Mouse (Mus musculus): ENCODE measurements around the gene Tmem210.

Tmem210 gene

DNA sequence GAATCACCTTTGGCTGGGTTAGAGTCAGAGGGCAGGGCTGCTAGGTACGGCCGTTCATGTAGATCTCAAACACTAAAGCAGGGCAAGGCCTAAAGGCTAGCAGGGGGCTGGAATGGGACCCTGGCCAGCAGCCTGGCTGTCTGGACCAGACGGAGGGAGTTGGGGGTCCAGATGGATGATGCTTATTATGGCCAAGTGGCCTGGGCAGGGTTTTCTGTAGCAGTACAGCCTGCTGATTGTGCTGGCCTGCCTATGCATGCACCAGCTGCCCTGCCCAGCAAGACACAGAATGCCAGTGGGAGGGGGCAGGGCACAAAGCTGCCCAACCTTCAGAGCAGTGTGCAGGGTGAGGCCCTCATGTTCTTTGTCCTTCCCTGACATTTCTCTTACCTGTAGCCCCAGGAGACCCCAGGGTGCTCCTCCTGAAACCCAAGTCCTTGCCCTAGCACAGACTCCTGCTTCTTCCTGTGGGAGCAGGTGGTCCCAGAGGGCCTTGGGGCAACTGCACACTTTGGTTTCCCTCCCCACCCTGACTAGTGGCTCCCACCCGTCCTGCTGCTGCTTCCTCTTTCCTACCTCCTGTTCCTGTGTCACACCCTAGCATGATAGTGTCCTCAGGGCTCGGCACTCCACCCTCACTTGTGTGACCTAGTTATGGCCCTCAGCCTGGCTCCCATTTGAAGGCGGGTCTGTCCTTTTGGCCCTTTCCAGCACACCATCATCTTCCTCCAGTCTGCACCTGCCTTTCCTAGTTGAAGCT is 21.9 kb upstream of the Tmem210 start:
- no peak for DNase-seq (ENCODE audit: low spot score in 2 of 2)

DNA sequence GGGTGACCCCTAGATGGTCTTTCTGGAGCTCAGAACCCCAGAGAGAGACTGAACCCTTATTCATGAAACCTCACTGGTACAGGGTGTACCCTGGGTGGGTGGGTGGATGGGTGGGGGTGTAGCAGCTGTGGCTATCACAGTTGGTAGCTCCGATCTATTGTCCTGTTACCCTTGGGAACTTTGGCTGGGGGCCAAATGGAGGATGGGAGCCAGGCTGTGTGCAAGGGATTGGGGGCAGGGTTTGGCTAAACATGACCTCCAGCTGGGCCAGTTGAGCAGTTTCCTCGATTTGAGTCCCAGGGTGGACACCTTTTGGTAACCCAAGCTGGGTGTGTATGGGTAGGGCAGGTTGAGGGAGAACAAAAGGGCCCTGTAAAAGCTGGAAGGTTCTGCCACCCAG is 21.2 kb upstream of the Tmem210 start:
- DNase-seq (ENCODE audit: low spot score in 2 of 2): peak in 1 of 2 experiments; percentile 60

DNA sequence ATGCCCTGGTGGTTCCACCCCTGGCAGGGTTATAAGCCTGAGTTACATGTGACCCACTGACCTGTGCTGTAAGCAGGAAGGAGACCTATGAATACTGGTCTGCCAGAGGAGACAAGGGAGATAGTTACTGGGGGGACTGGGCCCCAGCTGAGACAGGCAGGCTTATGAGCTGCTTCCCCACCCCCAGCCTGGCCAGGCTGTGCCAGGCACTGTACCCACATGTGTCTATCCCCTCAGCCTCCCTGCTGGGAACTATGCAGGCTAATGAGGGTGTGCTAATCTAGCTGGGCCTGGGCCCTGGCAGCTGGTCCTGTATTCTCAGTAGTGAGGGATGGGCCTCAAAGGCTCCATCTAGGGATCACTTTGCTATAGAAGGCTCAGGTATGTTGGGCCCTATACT is 20.7 kb upstream of the Tmem210 start:
- DNase-seq (ENCODE audit: low spot score in 2 of 2): no peak

DNA sequence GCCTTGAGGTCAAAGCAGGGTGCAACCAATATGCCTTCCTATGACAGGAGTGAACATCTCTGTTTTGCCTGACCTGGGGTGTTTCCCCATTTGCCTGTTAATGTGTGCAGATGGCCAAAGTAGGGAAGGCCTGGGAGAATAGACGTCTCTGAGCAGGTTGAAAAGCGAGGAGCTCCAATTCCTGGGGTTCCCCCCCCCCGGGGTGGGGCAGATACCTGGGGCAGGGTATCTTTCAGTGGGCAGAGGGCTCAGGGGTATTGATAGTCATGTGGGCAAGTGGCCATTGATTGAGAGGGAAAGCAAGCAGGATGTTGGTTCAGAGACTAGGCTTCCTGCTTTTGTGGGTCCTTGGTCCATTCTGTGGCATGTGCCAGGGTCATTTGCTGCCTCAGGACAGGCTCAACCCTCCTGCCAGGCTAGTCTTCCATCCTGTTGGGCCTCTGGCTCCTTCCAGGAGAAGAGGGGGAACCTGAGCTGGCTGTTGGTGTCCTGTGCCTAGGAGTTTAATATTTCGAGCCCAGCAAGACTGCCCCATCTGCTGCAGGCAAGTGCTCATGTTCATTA is 20.1 kb upstream of the Tmem210 start:
- DNase-seq (ENCODE audit: low spot score in 2 of 2): no peak

DNA sequence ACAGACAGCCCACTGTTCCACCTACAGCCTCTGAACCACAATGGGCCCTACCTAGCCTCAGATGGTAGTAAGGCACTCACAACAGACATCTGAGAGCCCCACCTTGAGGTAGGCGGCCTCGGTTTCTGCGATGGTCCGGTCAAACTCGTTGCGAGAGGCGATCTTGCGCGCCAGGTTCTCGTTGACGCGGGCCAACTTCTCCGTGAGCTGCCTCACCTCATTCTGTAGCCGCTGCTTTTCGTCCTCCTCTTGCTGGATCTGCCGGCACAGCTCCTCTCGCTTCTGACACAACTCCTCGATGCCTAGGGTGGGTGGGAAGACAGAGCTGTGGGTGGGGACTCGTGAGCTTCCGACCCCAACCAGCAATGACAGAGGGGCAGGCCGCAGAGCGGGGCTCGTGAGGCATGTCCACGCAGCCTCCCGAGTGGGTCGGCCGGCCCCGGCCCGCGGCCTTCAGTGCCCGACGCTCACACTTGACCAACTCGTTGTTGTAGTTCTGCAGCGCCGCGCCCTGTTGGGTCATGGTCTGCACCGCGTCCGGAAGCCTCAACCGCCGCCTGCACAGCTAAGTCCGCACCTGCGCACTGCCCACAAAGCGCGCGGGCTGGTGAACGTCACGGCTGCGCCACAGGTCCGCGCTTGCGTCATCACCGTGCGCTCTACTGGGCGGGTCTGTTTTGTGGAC is 16.0 kb upstream of the Tmem210 start, which contains the start of the genes Ssna1 and Anapc2:
Gene Ssna1 (minus strand): TSS at position 612 of the 685 bp plus-strand sequence.
Gene Anapc2 (plus strand): TSS at position 652 of the 685 bp plus-strand sequence.
- DNase-seq (ENCODE audit: low spot score in 2 of 2): peak; percentile 98 to 99

DNA sequence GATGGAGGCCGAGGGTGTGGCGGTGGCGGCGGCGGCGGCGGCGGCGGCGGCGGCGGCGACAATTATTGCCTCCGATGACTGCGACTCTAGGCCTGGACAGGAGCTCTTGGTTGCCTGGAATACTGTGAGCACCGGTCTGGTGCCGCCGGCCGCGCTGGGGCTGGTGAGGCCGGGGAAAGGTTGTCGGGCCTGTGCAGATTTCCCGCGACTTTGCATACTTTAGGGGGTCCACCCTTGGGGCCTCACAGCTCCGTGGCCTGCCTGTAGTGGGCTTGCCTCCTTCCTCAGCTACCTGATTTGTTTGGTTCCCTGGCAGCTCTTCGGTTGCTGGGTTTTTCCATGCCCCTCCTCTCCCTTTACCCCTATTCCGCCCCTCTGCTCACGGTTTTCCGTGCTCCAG is 15.4 kb upstream of the Tmem210 start:
- DNase-seq (ENCODE audit: low spot score in 2 of 2): peak in 1 of 2 experiments; percentile 37

DNA sequence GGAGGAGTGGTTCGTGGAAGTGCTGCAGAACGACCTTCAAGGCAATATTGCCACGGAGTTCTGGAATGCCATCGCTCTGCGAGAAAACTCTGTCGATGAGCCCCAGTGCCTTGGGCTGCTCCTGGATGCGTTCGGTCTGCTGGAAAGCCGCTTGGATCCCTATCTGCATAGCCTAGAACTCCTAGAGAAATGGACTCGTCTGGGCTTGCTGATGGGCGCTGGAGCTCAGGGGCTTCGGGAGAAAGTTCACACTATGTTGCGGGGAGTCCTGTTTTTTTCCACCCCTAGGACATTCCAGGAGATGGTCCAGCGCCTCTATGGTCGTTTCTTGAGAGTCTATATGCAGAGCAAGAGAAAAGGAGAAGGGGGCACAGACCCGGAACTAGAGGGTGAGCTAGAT is 14.9 kb upstream of the Tmem210 start:
- DNase-seq (ENCODE audit: low spot score in 2 of 2): no peak

DNA sequence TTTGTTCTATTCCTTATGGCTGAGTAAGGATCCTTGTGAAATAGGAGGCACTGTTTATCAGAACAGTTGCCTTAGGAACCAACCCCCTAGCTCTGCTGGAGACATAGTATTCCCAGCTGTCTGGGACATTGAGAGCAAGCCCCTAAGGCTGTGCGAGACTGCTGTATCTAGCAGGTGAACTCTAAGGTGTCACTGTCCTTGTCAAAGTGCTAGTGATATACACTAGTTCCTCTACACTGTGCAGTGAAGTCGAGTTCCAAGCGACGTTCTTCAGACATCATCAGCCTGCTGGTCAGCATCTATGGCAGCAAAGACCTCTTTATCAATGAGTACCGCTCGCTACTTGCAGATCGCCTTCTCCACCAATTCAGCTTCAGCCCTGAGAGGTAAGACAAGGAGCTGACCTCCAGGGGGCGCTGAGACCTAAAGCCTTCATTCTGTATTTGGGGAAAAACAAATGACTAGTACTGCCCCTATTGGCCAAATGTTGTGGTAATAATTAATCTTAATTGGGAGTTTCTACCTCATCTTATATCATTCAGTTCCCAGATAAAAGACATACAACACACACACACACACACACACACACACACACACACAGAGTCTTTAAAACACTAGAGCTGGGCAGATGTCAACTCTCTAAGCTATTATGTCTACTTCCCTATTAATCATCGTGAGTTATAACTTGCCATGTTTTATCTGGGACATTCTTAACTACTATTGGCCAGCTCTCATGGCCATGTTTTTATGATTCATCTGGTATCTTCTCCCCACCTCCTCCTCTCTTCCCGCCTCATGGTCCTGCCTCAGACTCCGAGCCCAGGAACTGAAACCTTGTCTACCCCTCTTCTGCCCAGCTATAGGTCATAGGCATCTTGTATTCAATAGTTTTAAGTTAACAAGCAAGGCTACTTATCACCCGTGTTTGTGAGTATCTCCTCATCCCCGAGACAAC is 8.7 kb upstream of the Tmem210 start:
- DNase-seq (ENCODE audit: low spot score in 2 of 2): peak; percentile 72 to 86

DNA sequence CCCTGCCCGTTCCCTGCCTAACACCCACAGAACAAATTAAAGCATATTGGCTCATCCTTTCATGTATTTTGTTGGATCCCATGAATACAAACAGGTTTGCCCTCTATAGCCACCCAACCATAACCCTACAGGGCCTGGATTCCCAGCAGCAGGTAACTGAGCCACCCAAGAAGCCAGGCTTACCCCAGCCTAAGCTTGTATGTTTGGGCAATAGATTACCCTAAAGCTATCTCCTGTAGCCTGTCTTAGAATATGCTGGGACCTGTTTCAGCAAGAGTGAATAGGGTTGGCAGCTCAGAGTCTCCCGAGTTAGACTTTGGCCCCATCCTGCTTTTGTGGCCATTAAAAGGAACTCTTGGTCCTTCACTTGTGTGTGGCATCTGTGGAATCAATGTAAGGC is 2.4 kb upstream of the Tmem210 start:
- no peak for DNase-seq (ENCODE audit: low spot score in 2 of 2)

DNA sequence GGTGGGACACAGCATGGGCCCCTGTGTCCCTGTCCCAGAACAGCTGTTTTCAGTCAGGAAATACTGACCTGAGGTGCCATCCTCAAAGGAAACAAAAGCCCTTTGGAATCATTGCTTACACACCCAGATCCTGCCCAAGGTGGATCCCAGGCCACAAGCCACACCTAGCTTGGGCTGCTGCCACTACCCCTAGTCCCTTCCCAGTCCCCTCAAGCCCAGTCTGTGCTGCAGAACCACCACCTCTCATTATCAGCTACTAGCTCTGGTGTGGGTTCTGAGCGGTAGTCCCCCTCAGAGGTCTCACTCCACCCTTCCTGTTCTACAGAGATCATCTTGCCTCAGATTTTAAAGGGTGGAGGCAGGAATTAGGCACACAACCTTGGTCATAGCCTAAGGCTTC is 1.6 kb upstream of the Tmem210 start:
- no peak for DNase-seq (ENCODE audit: low spot score in 2 of 2)

DNA sequence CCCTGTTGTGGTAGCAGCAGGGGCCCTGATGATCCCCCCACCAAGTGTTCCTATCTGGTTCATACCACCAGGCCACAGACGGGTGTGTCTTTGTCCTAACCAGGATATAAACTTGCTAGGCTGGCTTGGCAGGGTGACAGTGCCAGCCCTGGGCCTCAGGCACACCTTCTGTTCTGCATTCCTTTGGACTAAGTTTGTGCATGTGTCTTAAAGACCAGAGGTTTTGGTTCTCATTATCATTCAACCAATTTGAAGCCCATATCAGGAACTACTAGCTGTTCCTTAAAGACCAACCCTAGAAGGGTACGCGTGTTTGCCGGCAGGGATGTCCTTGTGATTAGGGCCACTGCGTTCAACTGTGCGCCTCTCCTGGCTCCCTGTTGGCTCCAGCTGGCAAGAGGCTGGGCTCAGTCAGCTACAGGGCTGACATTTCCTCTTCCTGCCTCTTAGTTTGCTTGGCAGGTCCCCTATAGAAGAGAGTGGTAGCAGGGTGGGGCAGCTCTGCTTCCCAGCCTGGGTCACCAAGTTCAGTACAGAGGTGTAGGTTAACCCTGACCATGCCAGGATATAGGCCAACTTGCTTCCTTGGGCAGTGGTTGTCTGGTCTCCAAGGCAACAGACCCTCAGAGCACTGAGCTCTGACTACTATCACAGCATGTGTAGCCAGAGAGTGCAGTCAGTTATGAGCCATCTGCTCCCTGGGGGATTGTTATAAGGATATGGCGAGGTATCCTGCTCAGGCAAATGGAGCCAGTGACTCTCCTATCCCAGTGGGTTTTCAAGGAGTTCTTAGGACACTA is 908 bp upstream of the Tmem210 start:
- peak in 1 of 2 experiments; percentile 69 for DNase-seq (ENCODE audit: low spot score in 2 of 2)

DNA sequence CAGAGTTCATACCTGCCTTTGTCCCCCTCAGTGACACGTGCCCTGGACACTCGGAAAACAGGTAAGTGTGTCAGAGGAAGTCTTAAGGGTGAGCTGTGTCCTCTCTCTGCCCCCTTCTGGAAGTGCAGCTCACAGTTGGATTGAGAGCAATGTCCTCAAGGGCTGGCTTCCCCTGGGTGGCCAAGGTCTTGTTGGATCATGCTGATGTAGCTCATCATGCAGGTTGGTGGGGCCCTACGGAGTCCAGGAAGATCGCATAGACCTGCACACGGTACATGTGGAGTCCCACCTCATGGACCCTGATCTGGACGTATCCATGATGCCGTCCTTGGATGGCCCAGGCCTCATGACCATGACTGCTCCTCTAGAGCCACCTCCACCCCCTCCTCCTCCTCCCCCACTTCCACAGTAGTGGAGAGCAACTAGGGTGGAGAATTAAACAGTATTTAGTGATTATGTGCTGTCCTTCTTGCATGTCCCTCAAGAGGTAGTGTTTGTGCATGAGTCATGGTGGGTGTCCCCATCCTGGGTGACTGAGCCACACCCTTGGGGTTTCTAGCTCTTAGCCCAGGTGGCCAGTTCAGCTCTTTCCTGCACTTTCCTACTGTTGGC is 895 bp downstream of the Tmem210 start:
- no peak for DNase-seq (ENCODE audit: low spot score in 2 of 2)

DNA sequence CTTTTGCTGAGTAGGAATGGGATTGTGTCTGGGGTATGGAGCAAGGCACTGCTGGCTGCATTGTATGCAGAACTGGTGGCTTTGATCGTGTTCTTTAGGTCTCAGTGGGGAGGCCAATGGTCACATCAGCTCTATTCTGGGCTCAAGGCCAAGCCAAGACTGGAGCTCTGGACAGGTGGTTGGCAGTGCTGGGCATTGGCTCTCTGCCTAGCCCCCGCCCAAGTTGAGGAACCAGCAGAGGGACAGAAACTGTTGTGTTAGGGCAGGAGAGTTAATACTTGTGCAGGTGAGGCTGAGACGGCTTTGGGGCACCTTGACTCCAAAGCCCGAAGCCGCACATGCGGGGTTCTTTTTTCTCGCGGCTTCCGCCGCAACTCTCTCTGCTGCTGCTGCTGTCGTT is 1.7 kb downstream of the Tmem210 start, which contains the start of gene Lrrc26:
Gene Lrrc26 (plus strand): TSS at position 265 of the 400 bp plus-strand sequence.
- peak in 1 of 2 experiments; percentile 74 for DNase-seq (ENCODE audit: low spot score in 2 of 2)

DNA sequence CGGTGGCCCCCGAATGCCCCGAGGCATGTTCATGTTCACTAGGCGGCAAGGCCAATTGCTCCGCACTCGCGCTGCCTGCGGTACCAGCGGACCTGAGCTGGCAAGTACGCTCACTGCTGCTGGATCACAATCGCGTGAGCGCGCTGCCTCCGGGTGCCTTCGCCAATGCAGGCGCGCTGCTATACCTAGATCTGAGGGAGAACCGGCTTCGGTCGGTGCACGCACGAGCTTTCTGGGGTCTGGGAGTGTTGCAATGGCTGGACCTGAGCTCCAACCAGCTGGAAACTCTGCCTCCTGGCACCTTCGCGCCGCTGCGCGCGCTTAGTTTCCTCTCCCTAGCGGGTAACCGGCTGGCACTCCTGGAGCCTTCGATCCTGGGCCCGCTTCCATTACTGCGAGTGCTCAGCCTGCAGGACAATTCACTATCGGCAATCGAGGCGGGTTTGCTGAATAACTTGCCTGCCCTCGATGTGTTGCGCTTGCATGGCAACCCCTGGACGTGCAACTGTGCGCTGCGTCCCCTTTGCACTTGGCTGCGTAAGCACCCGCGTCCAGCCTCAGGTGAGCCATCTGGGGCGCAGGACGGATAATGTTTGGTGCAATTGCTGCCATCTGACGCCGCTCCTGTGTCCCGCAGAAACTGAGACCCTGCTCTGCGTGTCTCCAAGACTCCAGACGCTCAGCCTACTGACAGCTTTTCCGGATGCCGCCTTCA is 2.3 kb downstream of the Tmem210 start:
- DNase-seq (ENCODE audit: low spot score in 2 of 2): peak; percentile 78 to 81

DNA sequence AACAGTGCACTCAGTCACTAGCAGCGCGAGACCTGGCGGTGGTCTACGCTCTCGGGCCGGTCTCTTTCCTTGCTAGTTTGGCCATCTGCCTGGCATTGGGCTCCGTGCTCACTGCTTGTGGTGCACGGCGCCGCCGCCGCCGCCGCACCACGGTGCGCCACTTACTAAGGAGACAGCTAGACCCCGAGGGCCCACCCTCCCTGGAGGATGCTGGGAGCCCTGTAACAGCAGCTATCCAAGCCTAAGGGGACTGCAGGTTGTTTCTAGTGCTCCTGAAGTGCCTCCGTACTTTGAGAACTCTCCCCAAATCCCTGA is 2.8 kb downstream of the Tmem210 start:
- peak; percentile 76 to 82 for DNase-seq (ENCODE audit: low spot score in 2 of 2)

DNA sequence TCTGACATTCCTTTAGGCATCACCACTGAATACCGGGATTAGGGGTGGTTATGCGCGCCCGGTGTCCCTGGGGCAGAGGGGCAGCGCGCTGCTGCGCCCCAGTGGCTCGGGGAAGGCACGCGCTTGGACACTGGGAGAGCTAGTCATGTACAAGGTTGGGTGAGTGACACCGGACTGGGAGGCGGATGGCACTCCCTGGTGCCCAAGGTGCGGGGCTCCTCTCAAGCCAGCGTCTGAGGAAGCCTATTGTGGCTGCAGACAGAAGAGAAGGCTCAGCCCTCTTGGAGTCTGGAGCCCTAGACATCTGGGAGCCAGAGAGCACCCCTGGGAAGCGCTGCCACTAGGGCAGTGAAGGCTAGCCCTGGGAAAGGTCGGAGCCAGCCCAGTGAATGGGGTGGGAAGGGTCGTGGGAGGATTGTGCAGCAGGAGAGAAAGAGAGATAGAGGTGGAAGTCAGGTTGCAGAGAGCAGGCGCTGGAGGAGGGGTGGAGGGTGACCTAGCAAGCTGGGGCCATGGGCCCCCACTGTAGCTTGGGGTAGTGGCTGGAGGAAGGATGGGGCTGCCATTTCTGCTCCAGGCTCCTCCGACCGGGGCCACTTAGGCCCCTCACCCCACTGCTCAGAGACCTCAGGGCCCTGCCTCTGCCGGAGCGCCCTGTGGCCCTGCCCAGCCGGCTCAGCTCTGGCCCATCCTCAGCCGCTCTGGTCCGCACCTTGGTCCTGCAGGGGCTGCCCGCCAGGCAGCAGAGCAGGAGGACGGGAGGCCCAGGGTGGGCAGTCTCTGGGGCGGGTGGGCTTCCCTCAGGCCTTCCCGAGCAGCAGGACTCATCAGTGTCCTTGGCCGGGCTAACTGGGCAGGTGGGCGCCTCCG is 3.5 kb downstream of the Tmem210 start:
- DNase-seq (ENCODE audit: low spot score in 2 of 2): no peak

DNA sequence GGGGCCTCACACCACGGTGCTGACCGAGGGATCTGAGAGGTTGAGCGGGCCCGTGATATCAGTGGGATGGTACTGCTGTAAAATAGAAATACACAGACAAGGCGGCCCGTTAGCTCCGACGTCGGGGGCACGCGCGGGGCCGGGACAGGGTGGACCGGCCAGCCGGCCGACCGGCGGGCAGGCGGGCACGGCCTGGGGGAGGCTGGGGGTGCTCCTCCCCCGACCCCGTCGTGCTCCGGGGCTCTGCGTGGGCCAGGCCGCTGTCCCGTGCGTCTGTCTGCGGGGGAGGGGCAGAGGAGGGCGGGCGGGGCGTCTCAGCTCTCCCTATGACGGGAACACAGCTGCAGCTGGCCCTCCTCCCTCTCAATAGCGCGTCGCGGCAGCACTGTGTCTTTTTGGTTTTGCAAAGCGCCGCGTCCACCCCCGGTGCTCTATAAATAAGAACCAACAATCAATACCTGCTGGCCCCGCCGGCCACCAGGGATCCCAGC is 4.2 kb downstream of the Tmem210 start:
- peak in 1 of 2 experiments; percentile 70 for DNase-seq (ENCODE audit: low spot score in 2 of 2)

DNA sequence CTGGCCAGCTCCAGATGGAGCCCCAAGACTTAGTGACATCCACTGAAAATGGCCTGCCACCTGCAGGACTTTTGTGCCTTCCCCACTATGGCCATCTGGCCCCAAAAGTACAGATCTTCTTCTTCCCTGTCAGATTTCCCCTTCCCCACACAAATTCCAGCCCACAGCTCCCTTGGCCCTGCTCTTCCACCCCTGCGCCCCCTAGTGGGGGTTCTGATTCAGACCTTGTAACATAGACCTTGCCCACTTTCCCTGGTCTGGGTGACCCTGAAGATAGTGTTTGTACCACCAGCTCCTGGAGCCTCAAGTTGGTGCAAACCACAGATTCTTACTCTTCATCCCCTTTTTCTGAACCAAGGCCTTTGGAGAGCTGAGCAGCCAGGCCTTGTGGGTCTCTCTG is 4.9 kb downstream of the Tmem210 start:
- DNase-seq (ENCODE audit: low spot score in 2 of 2): peak in 1 of 2 experiments; percentile 77

DNA sequence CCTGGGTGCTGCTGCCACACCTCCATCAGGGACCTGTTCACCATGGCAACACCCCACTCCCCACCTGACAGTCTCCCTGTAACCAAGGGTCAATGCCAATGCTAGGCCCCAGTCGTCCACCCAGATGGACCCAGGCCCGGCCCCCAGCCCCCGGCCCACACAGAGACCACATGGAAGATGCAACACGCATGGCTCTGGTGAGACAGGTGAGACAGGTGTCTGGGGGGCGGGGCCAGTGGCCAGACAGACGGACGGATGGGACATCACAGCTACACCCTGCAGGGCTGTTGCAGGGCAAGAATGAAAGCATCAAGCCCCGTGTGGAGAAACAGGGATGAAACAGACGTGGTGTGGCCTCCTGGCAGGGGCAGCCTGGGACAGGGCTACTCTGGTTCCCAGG is 5.8 kb downstream of the Tmem210 start:
- DNase-seq (ENCODE audit: low spot score in 2 of 2): peak in 1 of 2 experiments; percentile 59
